Mouse (Mus musculus): ENCODE measurements around the gene Me3. TPM values are rescaled to one million over a fixed set of nuclear protein-coding genes. Genes with fewer than 3 reads are reported as not detected.

Me3 gene
- total RNA-seq, 2 experiments from 2014 or later, result not detected

DNA sequence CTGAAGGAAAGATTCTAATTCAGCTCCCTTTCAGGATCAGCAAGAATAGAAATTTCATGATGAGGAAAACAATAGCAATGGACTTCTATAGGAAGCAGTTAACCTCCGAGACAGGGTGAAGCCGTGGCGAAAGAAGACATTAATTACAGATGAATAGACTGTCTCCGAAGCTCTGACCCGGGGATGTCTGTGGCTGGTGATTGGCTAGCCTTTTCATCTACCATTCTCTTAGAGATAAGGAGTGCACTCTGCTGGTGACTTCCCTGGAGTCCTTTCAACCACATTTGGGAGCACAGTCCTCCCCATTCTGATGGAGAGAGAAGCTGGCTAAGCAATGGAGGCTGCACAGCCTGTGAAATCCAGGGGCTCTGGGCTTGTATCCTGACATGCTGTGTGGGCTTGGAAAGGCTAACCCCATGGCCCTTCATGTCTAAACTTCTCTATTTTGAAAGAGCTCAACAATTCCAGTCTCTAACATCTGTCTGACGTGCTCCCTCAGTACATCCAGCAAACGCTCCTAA, 25.6 kb downstream of the Me3 start:
- ATAC-seq (replicated peaks; ENCODE audit: low FRiP score, low TSS enrichment, poor library complexity, severe bottlenecking), result no peak

DNA sequence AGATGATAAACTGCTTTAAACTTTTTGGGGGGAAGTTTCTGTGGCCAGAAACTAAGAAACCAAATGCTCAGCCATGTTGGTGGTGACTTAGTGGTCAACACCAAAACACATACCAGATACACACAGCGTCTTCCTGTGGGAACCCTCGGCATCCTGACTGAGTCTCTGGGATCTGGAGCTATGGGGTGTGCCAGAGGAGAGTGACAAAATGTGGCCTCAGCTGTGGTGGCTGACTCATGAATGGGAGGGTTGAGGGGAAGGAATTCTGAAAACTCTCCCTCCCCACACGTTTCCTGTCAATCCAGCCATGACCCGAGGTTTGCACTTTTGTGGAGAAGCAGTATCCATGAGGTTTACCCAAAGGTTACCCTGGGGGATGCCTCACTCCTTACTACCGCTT, 32.0 kb downstream of the Me3 start:
- no peak for ATAC-seq (replicated peaks; ENCODE audit: low FRiP score, low TSS enrichment, poor library complexity, severe bottlenecking)

DNA sequence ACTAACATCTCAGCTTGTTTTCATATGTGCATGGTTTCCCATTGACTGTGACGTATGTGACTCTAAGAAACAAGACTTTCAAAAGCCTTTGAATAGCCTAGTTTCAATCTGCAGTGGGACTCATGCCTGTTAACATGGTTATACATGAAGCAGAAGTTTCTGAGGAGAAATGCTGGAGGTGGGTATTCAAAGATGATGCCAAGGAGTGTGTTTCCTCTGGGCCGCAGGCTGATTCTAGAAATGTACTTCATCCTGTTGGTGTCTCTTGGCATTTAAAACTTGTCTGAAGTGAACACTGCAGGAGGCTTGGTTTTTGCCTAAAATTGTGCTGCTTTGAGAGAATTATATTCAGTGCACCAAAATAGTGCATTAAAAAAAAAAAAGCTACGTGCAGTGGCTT, 34.2 kb downstream of the Me3 start:
- no peak for ATAC-seq (replicated peaks; ENCODE audit: low FRiP score, low TSS enrichment, poor library complexity, severe bottlenecking)

DNA sequence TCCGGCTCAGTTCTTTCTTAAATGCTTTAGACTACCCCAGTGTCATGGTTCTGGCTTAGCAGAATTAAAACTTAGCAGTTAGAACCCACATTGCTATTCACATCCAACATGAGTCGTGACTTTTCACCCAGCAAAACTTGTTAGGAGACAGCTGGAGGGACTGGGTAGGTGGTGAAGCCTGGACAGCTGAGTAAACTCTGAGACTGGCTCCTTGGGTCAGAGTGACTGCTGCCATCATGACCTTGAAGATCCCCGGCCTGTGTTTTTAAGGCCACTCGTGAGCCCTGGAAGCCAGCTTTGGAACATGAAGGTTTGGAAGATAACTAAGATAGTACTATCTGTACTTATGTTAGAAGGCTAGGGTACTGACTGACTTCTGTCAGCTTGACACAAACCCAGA, 35.4 kb downstream of the Me3 start:
- ATAC-seq (replicated peaks; ENCODE audit: low FRiP score, low TSS enrichment, poor library complexity, severe bottlenecking), result no peak

DNA sequence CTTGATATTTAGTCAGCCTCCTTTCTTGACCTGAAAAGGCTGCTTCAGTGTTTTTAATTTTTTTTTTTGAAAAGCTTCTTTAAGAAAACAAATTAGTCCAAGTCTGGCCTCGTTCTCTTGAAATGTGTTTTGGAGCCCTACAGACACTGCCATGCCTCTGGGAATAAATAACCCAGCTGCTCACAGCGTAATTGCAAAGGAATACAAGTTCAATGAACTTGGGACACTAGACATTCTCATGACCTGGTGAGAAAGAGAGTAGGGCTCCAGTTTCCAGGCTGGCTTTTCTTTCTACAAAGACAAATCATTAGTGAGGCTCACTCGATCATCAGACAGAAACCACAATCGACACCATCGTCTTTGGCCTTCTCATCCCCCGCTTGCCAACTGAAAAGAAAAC, 37.3 kb downstream of the Me3 start:
- ATAC-seq (replicated peaks; ENCODE audit: low FRiP score, low TSS enrichment, poor library complexity, severe bottlenecking), result no peak

DNA sequence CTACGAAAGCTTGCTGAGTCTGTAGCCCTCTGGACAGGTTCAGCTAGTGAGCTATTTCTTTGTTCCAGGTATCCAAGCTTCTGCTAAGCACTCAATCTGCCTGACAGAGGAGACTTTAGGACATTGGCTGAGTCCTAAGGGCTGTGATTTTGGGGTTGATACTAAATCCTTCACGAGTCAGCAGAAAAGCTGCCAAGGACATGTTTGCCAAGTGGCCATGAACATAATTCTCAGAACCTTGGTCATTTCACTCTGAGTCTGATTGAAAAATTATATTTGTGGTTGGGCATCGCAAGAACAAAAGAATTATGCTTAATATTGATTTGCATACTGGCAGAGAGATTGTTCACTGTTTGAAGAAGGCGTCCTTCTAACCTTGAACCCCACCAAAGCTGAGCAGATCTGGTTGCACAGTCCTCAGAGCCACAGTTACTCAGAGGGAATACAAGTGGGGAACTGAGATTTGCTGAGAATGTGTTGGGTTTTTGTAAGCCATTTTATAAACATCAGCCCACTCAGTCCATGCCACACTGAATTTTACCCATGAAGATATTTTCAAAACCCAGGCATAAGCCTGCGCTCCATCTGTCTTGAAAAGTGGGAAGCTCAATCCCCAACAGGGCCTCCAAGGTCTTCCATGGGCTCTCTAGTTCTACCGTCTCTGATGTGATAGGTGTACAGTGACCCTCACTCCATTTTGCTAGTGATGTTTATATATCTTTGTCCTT, 39.1 kb downstream of the Me3 start:
- no peak for ATAC-seq (replicated peaks; ENCODE audit: low FRiP score, low TSS enrichment, poor library complexity, severe bottlenecking)

DNA sequence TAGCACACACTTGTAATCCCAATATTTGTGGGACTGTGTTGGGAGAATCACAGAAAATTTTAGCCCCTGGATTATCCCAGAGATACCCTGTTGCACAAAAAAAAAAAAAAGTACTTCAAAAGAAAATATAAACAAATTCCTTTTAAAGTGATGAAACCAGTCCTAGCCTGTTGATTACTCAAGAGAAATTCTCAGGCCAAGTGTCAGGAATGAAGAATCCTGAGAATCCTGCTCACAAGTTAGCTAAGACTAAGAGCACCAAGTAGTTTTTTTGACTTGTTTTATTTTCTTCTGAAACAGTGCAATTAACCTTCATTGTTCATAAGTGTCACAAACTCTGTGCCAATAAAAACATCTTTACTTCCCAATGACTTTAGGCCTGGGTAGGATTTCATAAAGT, 44.0 kb downstream of the Me3 start:
- ATAC-seq (replicated peaks; ENCODE audit: low FRiP score, low TSS enrichment, poor library complexity, severe bottlenecking), result no peak

DNA sequence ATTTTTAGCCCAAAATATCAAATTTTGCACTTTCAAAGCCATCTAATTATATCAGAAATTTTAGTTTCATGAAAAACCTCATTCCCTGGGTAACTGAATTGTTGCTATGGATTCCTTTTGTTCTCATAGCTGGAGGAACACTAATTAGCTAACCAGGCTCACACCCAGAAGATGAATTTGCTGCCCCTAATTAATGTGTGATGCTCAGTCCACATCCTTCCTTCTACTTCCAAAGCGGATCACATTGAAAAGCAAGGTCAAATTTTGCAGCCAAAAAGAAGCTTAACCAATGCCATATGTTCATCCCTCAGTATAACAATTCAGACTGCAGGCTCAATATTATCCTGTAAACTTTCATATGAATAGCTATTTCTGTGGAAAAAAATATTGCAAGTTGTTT, 45.7 kb downstream of the Me3 start:
- ATAC-seq (replicated peaks; ENCODE audit: low FRiP score, low TSS enrichment, poor library complexity, severe bottlenecking), result no peak

DNA sequence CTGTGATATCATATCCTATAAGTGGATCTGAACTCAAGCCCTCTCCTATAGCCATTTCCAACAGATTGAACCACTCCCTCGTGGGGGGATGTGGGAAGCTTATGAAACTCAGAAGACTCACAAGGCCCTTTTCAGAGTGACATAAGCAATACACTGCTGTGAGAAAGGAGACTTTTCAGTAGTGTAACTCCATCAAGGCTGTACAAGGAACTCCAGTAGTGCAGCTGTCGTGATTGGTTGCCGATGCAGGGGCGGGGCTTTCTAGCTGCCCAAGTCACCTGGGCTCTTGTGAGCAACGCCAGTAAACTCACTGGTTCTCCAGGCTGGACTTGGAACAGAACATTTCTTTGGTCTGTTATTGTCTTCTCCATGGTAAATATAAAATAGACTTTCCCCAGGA, 46.5 kb downstream of the Me3 start:
- ATAC-seq (replicated peaks; ENCODE audit: low FRiP score, low TSS enrichment, poor library complexity, severe bottlenecking), result 0 out of 2 replicates have a peak, but pooled peaks have one; percentile 18

DNA sequence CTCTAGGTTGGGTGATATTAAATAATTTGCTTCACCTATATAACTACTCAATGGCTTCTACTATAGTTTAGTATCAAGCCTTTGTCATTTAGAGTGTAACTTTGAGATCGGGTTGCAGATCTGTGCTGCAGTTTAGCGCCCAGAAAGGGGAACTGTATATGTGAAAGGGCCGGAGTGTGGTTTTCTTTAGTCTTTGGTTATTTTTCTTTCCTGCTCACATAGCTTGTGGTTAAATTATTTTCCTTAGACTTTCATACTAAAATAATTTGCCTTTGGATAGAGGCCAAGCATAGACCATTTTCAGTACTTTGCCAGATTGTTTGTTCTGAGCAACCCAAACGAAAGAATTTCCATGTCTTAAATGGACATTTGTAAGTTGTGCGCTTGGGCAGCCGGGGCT, 46.9 kb downstream of the Me3 start:
- ATAC-seq (replicated peaks; ENCODE audit: low FRiP score, low TSS enrichment, poor library complexity, severe bottlenecking), result no peak

DNA sequence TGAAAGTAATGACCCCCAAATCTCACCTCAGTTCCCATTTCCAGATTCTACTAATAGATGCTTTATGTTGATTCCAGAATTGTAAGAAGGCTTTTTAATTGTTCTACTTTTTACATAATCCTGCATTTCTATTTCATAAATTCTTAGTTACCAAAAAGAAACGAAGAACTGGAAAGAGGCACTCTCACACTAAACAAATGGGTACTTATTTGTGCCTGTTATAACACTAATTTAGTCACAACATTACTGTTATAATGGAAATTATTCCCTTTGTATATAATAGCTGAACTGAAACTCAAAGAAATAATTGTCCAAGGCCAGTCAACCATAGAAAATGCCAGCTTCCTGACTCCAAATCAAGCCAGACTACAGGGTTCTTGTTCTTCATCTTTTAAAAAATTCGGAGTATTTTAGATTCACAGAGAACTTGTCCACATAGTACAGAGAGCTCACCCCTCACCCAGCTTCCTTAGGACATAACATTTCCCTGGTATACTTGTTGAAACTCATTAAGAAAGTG, 47.5 kb downstream of the Me3 start:
- no peak for ATAC-seq (replicated peaks; ENCODE audit: low FRiP score, low TSS enrichment, poor library complexity, severe bottlenecking)

DNA sequence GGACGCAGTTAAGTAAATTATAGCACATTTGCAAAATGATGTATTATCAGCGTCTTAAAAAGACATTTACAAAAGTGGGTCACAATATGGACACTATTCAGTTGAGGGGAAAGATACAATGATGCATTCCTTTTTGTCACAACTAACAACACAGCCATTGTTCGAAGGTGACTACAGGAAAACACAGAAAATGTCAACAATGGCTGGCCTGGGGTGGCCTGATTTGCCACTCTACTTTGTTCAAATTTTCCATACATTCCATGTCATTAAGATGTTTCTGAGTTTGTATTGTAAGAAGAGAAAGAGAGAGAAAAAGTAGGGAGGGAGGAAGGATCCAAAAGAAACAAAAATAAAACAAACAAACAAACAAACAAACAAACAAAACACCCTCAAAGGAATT, 48.7 kb downstream of the Me3 start:
- no peak for ATAC-seq (replicated peaks; ENCODE audit: low FRiP score, low TSS enrichment, poor library complexity, severe bottlenecking)

DNA sequence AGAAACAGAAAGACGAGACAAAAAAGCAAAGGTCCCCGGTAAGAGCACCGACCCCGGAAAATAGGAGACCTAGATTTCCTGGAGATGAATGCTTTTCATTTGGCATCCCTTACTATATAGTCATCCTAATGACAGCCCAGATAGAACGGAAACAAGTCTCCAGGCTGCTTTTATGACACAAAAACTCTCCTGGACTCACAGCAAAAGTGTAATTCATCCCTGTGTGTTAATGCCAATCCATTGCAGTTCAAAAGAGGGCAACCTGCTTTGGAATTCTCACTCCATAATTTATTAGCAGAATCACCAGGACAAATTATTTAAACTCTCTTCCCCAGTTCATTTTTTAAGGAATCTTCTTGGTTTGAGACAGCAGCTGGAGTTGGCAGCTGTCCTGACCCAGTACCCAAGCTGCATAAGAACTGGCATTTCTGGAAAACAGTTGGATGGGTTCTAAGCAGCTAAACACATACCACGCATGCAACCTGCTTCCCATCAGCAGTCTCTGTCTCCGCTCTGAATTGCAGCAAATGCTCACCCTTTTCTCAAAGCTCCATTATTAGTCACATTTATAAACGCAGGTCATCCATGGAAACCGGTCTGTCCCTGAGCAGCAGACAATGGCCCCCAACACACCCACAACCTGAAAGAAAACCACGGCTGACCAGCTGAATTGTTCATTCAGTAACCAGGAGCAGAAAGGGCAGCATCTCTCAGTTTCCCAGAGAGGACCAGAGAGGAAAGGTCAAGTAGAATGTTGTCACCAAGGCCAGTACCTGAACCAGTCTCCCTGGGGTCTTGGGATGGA, 49.7 kb downstream of the Me3 start:
- no peak for ATAC-seq (replicated peaks; ENCODE audit: low FRiP score, low TSS enrichment, poor library complexity, severe bottlenecking)

DNA sequence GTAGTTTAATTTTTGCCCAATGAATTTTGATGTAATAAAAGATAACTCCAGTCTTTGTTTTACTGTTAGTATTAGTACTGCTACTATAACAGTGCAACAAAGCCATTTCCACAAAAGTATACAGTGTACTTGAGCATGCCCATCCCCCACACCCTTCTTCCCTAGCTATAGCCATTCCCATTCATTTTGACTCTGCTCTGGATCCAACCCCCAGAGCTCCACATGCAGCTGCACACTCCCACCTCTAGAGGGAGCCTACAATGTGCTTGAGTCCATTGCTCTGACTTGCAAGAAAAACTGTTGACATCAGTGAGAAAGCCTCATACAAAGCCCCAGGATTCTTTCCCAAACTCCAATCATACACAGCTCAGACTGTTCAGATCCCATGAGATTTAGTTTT, 66.0 kb downstream of the Me3 start:
- peak; percentile 70 for ATAC-seq (replicated peaks; ENCODE audit: low FRiP score, low TSS enrichment, poor library complexity, severe bottlenecking)

DNA sequence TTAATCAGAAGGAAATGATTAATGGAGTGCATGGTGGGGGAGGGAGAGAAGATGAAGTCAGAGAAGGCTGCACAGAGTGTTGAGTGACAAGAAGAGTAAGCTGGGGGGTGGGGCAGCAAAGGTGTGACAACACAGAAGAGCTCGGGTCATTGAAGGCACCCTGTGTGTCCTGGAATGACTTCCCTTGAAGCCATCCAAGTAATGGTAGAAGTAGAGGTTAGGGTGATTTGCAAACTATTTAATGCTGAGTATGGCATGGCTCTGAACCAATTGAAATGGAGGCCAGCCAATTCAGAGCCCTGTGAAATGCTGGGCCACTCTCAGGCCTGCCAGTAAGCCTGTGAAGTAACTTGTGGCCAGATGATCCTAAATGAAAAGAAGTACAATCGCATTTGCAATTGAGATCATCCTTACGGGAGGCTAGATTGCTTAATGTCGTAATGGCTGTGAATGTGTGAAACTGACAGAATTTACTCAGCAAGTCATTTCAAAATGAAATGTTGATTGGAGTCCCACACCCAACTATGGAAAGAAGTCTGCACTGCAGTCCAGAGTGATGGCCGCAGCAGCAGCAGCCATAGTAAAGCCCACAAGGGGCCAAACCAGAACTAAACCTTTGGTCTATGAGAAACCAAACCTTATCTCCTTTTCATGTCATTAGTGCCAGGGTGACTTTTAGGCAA, 67.6 kb downstream of the Me3 start:
- ATAC-seq (replicated peaks; ENCODE audit: low FRiP score, low TSS enrichment, poor library complexity, severe bottlenecking), result no peak

DNA sequence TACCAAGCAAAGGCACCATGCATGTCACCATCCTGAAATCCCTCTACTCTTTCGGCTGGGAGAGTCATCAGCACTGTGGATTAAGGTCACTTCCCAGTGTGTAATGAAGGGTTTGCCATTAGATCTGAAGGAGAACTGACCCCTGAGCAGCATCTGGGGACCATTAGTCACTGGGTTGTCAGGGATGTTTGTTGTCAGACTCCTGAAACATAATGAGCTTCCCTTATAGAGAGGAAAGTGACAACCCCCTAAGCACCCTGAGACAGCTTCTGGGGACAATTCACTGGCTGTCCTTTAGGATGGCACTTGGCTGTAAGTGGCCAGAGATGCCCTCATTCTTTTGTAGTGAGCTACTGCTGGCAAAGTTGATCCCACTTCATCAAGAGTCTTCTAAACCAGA, 68.3 kb downstream of the Me3 start:
- no peak for ATAC-seq (replicated peaks; ENCODE audit: low FRiP score, low TSS enrichment, poor library complexity, severe bottlenecking)

DNA sequence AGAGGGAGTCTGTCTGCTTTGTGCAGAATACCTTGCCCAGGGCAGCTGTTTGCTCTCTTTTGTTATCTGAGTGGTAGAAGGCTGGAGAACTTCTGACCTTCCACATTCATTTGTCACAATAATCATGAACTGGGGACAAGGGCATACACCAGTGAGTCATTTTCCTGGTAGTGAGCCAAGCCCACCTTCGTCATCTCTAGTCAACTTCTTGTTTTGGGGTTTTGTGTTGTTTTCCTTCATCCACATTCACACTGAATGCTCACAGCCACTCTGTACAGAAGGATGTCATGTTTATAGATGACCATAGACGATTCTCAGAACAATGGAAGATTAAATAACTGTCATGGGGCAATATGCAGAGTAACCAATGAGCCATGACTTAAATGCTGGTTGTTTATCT, 78.6 kb downstream of the Me3 start:
- ATAC-seq (replicated peaks; ENCODE audit: low FRiP score, low TSS enrichment, poor library complexity, severe bottlenecking), result no peak

DNA sequence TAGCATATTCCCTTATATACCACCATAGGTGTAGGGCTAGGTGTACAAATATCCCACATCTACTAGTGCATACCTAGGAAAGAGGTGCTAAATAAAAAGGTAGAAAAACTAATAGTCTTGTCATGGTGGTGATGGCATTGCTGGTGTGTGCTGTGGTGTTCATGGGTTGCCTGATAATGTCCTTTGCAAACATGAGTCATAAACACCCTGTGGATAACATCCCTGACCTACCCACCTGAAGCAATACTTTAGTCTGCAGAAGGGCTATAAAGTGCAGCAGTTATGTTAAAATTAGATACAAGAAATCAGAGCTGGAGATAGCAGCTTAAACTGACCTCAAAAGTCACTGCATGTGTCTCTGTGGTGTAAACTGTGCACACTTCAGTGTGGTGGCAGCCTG, 80.9 kb downstream of the Me3 start:
- no peak for ATAC-seq (replicated peaks; ENCODE audit: low FRiP score, low TSS enrichment, poor library complexity, severe bottlenecking)

DNA sequence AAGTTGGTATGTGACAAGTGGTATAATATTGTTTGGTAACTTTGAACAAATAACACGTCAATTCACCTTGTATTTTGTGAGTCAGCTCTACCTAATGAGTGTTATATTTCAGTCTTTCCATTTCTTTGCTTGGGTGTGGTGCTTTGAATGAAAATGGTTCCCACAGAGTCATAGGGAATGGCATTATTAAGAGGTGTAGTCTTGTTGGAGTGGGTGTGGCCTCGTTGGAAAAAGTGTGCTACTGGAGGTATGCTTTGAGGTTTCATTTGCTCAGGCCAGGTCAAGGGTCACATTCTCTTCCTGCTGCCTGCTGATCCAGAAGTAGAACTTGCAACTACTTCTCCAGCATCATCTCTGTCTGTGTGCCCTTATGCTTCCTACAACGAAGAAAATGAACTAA, 84.0 kb downstream of the Me3 start:
- ATAC-seq (replicated peaks; ENCODE audit: low FRiP score, low TSS enrichment, poor library complexity, severe bottlenecking), result no peak

DNA sequence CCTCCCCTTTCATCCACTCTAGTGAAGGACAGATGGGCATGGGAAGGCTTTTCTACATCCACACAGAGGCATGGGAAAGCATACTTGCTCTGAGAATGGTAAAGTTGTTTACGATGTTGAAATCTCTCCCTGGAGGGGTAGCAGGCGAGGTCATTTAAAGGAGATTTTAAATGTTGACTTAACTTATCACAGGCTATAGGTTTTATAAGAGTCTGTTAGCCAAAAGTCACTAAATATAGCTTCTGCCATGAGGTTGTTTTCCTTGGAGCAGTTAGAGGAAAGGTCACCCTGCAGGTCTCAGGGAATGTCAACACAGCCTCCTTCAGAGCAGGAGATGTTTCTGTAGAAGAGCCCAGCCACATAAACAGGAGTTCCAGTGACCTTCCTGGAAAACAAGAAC, 85.3 kb downstream of the Me3 start:
- ATAC-seq (replicated peaks; ENCODE audit: low FRiP score, low TSS enrichment, poor library complexity, severe bottlenecking), result no peak

Measured in megakaryocyte-erythroid progenitor cell, adult 5-6 weeks (primary cell).